Mouse (Mus musculus) NIH3T3 (cell line): ENCODE data around the gene Gm5737.

ENCODE experiments used
- DNase-seq: peaks from one replicate; pipeline ENCODE4 v3.0.0-alpha.2; 2012; ENCODE audit warnings: low read depth

Gm5737 gene

GRCm38 (mm10) chr7:120843037-120843621 is 31.0 kb downstream of the Gm5737 start:
- peak; percentile 88 for DNase-seq

- no peak for DNase-seq
Observed at GRCm38 (mm10) chr7:120843852-120844435, 31.8 kb downstream of the Gm5737 start.

DNA sequence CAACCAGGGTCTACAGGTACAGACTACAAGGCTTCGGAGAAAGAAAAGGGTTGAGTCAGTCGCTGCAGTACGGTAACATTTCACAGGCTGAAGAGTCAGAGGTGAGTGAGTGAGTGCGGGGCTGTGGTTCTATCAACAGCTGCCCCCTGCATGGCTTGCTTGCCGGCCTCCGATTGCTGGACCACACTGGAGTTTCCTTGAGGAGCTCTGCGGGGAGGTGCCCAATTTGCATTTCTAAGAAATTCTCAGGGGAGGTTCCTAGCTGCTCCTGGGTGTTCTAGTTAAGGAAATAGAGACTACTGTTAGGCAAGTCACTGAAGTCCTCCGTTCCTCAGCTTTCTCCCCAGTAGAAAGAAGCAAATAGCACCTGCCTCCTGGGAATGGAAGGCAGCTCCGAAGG is 32.5 kb downstream of the Gm5737 start:
- no peak for DNase-seq

- no peak for DNase-seq
Observed at GRCm38 (mm10) chr7:120848831-120849512, 36.8 kb downstream of the Gm5737 start.

- DNase-seq = no peak
Observed at GRCm38 (mm10) chr7:120850165-120850564, 38.0 kb downstream of the Gm5737 start.

DNA sequence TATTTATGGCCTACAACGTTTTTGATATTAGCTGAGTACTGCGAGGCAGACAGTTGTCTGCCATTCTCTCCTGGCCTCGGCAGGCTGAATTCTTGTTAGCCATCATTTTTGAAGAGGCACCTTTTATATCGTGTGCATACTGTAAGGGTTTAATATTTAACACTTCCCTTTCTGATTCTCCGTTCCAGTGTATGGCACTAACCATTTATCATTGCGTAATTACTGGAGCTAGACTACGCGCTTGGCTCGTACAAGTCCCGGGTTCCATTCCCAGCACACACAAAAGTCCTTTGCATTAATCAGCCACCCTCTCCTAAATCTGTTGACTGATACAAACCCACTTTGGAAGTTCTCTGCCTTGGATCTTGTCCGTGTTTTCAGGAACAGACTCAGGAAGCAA is 47.7 kb downstream of the Gm5737 start:
- DNase-seq = no peak

DNA sequence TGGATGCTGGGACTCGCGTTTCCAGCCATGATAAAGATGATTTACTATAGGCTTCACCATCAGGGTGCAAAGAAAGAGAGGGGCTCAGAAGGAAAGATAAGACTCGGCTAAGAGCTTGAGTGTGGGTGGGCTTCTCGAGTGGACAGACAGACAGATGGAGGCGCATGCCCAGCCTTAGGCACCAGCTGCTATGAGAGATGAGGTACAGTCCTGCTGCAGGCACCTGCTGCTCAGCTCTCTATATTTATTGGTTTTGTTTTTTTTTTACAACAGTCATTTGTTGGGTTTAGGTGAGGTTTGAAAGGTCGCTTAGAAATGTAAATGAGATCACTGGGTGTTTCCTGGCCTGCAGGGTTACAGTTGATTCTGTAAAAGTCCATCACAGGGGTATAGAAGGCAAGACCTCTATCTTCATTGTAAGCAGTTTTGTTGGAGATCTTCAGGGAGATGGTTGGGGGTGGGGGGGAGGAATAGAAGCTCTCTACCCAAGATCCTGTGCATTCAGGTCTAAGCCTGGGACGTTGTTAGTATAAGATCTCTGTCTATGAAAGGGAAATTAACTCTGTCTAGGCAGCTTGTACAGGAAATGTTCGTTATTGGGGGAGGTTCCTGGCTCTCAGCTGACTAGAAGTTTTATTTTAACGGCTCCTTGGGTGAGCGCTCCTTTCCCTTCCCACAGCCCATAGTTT is 48.8 kb downstream of the Gm5737 start:
- DNase-seq = no peak

DNA sequence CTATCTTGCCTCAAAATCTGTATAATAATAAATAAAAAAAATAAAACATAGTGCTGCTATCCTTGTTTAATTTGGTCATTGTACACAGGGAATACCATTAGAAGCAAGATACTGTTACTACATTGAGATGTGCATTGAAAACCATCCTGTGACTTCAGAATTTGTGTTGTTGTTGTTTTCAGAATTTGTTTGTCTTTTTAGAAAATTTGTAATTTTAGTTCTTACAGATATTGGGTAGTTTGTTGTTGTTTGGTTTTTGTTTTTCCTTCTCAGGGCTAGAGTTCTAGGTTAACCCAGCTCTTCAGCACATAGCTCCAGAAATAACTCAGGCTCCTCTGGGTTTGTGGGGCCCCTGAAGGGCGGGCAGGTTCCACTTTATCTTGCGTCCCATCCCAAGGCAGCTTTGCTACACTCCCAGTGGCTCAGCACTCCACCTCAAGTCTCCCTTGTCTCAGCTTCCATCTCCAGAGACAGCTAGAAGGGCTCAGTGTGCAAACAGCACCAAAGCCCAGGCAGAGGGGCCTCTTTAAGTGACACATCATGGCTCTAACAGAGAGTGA is 49.4 kb downstream of the Gm5737 start:
- no peak for DNase-seq

DNA sequence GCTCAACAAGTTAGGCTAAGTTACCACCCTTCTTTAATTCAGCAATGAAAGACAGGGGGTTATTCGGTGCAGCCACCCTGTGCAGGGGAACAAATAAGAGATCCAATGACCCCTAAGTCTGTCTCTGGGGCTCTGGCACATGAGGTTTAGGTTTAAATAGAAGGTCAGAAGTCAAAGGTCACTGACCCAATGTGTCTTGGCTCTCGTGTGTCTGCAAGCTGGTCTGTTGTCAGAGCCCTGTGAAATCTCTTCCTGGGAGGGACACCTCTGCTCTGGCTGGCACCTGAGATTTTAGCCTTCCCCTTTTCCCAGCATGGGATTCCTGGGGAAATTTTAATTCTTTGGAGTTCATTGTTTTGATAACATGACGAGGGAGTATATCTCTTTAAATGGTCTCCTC is 50.0 kb downstream of the Gm5737 start:
- DNase-seq = no peak

GRCm38 (mm10) chr7:120862626-120863025 is 50.5 kb downstream of the Gm5737 start:
- DNase-seq = no peak

DNA sequence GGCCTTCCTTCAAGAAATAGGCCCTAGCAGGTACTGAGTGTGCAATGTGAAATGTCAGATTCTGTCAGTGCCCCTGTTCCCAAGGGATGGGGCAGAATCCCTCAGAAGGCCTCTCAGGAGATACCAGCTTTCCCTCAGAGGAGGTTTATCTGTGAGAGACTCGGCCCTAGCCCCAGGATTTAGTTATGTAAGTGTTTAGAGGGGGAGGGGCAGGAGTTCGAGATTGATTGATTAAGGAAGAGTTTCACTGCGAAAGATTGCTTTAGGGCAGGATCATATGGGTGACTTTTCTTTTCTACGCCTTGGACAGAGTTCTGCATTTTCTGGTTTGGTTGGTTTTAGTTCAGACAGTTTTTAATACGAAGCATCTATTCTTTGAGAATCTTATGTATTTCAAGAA is 51.3 kb downstream of the Gm5737 start:
- peak; percentile 8 for DNase-seq

DNA sequence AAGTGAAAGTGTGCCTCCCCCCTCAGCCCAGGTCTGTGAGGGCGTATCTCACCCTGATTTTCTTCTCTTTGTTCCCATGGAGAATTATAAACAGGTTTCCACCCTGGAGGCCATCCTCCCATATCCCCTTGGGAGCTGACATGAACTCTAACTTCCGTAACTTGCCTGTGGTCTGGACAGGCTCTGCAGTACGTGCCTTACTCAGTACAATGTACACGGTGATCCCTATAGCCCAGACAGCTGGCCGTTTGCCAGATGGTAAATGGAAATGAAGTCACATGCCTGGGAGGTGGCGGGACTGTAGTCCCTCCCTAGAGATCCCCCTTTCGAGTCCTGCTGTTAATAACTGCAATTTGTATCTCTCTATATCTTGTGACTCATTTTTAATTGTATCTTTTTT is 52.9 kb downstream of the Gm5737 start:
- peak; percentile 74 for DNase-seq

GRCm38 (mm10) chr7:120865832-120866231 is 53.7 kb downstream of the Gm5737 start:
- DNase-seq = peak; percentile 84

GRCm38 (mm10) chr7:120866684-120867083 is 54.5 kb downstream of the Gm5737 start:
- DNase-seq = no peak

DNA sequence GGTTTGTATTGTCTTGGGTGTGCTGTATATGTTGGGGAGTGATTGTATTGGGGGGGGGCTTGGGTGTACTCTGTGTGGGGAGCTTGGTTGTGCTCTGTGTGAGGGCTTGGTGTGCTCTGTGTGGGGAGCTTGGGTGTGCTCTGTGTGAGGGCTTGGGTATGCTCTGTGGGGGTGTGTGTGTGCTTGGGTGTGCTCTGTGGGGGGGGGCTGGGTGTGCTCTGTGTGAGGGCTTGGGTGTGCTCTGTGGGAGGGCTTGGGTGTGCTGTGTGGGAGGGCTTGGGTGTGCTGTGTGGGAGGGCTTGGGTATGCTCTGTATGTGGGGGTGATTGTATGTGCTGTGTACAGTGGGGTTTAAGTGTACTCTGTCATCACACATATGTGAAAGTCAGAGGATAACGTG is 55.6 kb downstream of the Gm5737 start:
- no peak for DNase-seq

- peak; percentile 57 for DNase-seq
Observed at GRCm38 (mm10) chr7:120869883-120870282, 57.7 kb downstream of the Gm5737 start.

GRCm38 (mm10) chr7:120870431-120871008 is 58.4 kb downstream of the Gm5737 start:
- DNase-seq = no peak

GRCm38 (mm10) chr7:120873083-120873482 is 60.9 kb downstream of the Gm5737 start:
- DNase-seq = no peak

DNA sequence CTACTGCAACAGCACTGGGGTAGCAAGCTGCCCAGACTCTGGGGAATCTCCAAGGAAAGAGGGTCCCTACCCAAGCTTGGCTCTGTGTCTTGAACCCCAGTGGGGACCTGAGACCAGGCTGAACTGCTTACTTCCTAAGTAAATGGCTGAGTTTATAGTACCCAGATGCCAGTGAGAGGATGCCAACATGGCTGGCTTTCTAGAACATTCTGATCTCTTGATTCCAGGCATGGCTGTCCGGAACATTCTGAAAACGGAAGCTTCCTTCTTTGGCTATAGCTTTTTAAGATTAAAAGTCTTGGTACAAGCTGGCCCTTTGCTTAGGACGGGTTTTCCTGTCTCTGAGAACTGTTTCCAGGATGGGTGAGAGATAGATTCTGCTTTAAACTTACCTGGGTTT is 61.9 kb downstream of the Gm5737 start:
- DNase-seq = no peak

GRCm38 (mm10) chr7:120874764-120875539 is 62.8 kb downstream of the Gm5737 start:
- DNase-seq = no peak

DNA sequence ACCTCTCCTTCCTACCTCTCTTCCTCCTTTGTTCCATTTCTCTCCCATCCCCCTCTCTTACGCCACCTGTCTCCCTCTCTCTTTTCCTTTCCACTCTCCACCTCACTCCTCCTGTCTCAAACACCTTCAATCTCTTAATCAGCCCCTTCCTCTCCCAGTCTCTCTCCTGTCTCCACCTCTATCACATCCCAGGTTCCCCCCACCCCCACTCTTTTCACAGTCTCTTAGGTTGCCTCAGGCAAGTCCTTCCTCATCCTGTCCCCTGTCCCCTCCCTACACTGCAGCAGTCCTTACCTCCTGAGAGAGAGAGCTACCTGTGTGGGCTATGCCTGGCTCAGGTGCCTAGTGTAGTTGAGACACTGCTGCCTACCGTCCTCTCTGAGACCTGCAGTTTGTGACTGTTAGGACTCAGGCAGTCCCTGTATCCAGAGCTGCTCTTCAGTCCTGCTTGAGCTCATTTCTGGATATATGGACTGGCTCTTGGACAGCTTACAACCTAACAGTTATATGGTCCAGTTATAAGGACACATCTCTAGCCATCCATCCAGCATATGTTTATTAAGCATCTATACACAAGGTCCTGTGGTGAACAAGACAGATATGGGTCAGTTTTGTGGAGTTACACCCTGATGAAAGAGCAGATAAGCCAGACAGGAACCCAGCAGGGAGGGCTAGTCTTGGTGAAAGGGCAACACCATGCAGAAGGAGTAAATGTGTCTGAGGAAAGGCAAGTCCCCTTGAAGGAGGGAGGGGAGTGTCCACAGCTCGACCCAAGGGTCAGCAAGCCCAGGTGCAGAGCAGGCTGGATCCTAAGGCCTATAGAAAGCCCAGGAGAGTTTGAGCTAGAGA is 63.6 kb downstream of the Gm5737 start:
- DNase-seq = no peak
